Mouse (Mus musculus) fat pad, adult 2 months (tissue): ENCODE data around the gene Phyhipl.

Source experiments
- DNase-seq: peaks from one replicate; pipeline ENCODE4 v3.0.0-alpha.2; 2011; ENCODE audit warnings: low read depth, low spot score; ENCODE audit errors: extremely low read depth

The Phyhipl gene

DNA sequence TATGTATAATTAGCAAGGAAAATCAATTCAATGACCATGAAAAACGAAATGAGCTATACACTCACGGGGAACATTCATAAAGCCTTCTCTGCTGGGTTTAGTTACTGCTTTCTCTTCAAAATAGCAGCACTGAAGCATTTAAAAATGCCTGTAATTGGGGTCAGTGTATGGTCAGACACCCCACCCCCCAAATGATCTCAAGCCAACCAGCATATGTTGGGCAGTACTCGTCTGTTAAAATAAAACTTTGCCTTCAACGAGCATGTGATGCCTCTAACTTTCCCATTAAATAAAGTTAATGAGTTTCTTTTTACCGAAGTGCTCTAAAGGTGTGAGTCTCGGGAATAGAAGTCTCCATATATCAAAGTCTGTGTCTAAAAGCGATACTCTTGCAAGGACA lies at the start of gene Phyhipl:
Gene Phyhipl, minus strand, starts transcription at position 138 of the 400 bp plus-strand sequence.
- DNase-seq = no peak

DNA sequence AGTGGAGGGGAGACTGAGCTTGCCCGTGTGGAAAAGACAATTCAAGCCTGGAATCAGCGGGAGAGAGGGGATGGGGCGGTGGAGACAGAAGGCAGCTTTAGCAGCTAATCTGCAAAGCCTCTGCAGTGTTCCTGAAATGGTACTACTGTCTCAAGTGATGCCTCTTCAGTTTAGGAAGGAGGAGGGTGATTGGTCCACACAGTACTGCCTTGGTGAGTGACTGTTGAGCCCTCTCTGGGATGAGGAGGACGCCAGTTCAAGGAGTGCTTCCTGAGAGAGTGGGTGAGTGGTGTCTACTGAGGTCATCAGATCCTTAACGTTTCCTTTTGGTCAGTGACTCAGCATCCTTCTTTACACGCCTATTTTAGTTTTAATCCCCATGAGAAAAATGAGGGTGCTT lies 47.4 kb upstream of the Phyhipl start:
- DNase-seq = no peak

DNA sequence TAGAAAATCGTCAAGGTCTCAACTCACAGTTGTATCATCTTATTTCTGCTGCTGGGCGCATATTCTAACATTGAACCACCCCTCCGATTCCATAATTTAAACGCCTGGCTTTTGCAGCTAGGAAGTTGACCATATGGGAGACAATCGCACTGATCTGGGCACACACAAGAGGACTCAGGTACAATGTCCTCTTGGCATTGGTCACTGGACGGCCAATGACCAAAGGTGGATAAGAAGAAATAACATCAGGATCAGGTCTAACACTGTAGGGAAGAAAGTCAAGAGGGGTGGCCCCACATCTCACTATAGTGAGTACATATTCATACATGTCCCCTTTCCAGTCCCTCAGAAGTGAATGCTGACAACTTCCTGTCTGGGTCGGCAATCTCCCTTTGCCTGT lies 43.8 kb upstream of the Phyhipl start:
- DNase-seq = no peak

DNA sequence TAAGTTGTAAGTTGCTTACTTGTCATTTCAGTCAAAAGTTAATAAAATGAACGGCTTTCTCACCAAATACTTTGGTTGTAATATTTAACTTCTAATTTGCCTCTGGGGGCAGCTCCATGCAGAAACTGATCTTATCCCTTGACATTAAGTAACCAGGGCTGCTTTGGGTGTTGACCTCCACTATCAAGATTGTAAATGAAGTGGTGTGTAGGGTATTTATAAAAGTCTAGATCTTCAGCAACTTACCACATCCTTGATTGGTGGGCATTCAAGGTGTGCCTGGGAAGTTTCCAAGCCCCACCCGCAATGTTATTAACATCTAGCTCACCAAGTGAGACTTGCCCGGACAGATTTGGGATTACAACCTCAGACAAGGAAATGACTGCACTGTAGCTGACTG lies 42.2 kb upstream of the Phyhipl start:
- DNase-seq = no peak

DNA sequence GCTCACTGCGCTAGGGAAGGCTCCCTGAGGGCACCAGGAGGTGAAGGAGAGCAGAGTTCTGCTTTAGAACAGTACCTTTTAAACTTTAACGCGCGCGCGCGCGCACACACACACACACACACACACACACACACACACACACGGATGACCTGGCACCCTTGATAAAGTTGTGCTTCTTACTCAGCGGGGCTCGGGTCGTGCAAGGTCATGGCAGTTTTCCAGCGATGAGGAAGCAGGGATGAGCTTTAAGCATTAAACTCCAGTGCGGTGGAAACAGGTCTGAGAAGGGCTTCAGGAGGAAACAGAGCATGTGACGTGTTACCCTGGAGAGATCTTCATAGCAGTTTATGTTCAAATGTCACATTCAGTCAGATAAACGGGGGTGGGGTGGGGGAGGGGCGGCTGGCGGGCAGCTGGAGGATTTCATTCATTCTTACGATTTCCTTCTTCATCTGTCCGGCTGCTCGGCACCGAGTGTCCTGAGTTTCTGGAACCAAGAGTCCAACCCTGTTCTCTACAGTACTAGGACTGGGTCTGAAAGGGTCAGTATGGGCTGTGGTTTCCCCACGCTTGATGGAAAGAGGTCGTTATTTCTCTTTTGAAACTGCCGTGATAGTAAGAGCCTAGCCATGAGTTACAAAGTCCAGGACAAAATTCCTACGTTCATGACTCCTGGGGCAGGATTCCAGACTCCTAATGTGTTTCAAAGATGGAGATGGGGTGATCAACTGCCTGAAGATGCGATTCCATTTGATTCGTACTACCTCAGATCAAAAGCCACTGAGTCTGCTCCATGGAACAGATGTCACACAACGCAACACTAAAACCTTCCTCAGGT lies 41.2 kb upstream of the Phyhipl start:
- DNase-seq = no peak

DNA sequence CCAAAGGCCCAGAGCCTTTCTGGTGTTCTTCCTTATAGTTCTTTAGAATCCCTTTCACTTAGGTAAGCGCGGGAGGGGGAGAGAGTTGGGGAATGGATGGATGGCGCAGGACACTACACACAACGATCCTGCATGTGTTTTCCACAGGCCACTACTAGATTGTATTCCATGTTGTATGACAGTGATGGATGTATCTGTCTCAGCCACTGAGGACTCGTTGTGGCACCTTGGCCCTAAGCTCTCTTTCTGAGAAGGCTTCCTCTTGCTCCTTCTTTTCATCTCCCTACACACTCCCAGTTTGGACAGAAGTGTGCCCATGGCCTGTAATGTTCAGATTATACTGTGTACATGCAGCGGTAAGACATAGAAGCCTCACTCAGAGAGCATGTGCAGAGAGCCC lies 33.6 kb upstream of the Phyhipl start:
- no peak for DNase-seq

DNA sequence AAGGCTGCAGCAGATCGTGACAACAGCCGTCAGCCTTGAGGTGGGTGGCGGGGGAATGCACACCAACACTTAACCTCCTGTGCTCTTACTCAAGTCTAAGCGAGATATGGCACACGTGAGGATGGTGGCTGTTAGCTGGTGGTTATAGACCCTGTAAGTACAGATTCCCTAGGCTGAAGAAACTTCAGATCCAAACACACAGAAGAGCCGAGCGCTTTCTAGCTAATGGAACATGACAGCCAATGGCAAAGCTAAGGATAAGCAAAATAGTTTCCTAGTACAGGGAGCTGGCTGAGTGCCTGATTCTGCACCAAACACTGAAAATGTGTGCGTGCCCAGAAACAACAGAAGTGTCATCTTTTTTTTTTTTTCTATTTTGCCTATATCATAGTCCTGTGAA lies 33.1 kb upstream of the Phyhipl start:
- no peak for DNase-seq

DNA sequence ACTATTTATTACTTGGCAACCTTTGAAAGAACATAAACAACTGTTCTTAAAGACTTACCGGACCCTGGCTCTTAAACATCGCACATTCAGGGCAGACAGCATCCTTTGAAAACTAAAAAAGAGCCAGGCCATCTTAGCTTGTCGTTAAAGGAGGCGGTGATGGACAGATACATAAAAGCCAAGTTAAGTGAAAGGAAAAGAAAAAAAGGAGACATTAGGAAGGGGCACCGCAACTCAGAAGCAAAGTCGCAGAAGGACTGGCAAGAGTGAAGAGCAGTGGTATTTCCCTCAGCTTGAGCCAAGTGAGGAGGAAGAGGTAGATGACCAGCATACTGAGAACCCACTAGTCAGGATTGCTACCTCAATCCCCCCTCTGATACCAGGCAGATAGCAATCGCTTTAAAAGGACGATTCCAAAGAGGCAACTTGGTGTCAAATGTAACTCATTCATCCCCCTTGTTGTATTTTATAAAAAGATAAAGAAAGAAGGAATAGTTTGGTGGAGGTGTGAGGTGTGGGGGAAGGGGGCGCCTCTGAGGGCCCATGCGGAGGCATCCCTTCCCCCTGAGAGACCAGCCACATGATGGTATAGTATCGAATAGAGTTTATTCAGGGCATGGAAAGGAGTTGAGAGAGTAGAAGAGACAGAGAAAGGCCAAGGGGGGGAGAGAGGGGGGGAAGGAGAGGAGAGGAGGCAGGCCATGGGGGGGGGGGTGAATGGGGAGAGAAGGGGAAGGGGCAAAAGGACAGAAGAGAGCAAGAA lies 31.4 kb upstream of the Phyhipl start:
- no peak for DNase-seq

DNA sequence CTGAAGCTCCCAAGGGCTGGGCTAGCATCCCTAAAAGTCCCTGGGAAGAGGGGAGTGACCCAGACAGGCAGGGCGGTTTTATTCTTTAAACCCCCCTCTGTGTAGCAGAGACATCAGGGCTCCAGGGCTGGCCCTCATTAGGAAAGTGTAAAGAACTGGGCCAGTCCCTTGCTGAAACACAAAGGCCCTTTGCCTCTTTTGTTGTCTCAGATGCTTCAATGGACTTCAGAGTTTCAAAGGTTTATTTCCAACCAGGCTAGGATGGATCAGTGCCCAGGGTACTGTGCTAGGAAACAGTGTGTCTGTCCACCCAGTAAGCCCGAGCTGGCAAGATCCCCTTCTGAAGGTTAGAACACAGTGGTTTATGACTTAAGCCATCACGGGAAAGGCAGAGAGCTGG lies 30.7 kb upstream of the Phyhipl start:
- no peak for DNase-seq

DNA sequence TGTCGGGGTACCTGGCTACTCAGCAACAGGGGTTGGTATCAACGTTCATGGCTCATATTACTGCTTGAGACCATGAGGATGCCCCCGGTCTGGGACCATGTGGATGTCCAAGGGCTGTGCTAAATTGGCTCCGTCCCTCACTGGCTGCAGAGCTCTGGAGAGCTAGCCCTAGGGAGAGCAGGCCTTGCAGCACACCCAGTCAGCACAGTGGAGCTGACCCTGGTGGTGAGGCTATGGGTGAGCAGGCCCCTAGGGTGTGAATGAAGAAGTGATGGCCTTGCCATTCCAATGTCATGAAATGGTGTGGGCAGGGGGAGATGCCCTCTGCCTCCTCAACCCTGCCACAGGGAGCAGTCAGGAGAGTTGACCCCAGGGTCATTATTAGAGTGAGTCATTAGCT lies 27.7 kb upstream of the Phyhipl start:
- DNase-seq = no peak

DNA sequence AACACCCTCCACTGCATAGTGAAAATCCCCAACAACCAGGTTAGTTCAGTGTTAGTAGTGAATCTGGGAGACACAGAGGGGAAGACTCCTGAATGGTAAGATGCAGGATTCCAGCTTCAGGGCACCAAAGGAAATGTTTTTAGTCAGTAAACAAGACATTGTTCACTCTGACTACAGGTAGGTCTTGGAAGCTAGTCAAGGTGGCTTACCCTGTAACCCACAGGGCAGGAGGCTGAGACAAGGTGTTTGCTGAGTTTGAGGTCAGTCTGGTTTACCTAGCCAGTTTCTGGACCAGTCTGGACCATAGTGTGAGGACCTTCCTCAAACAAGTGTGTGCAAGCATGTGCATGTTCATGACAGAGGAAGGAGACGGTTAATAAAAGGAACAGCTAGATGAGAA lies 22.2 kb upstream of the Phyhipl start:
- no peak for DNase-seq

DNA sequence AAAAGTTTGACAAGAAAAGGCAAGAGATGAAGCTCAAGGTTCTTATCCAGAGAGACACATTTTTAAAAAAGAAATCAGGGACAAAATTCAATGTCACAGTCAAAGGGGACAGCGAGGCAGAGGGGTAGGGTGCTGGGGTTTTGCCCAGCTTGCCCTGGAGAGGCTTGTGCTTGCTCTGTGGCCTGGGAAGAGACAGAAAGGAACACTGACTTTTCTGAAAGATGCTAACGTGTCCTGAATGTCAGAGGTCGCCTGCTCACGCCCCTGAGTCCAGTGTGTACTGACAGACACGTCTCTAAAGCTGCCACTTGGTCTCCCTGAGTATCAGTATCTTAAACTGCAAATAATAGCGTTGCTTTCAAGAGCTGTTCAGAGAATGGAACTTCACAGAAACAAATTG lies 507 bp upstream of the Phyhipl start:
- DNase-seq = no peak

DNA sequence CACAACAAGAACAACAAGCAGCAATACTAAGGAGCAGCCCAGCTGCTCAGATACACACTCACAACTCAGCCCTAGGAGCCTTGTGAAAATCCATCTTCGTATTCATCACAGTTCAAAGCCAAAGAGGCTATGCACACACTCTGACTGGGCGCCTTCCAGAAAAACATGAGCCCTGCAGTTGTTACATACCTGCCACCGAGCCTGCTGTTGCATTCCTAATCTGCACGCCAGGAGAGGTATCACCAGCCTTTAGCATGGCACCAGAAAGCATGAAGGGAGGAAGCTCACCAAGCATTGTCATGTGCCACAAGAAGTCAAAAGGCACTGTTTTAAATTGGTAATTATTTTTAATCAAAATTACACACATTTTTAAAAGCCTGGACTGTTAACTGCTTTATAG lies 1.1 kb downstream of the Phyhipl start:
- no peak for DNase-seq

DNA sequence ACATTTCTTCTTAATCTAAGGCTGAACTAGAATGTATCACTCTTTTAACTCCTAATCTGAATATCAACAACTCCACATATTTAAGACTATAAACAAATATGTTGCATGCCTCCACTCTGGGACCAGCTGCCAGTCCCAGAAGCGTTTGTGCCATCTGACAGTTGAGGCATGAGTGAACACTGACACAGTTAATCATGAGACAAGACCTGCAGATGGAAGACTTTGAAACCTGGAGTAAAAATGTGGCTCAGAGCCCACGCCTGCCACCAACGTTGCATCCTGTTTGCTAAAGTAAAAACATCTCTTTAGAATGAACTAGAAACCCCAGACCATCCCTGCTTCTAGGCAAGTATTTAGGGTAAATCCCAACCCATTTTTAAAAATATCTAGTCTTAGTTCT lies 1.6 kb downstream of the Phyhipl start:
- DNase-seq = no peak

DNA sequence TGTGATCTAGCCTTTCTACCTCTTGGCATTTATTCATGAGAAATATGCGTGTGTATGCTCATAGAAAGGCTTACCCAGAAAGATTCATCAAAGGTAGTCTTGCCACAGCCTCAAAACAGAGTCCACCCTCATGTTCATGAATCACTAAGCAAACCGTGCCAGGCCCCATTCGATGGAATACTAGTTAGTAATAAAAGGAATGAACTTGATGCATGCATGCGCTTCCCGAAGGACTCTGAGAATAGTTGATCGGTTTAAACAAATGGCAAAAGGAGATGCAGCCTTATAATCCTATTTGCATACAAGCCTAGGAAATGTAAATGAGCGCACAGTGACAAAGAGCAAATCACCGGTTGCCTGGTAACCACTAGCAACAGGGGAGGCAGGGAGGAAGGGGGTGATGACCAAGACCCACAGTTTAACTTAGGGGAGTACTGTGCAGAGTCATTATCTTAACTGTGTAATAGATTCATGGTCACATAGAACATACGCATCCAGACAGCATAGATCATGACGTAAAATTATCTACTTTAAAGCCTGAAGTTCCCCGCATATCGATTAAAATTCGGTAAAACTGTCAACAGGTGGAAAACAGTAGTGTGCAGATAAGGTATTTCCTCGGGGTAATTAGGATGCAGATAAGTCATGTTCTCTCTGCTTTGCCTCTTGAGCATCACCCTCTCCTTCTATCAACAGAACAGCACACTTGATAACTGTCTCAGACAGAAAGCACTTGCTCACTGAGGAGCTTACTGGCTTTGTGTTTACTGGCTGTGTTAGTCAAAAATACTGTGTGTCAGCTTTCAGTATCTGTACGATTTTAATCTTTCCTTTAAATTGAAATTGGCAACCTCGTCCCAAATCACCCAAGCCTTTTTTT lies 3.8 kb downstream of the Phyhipl start:
- no peak for DNase-seq

DNA sequence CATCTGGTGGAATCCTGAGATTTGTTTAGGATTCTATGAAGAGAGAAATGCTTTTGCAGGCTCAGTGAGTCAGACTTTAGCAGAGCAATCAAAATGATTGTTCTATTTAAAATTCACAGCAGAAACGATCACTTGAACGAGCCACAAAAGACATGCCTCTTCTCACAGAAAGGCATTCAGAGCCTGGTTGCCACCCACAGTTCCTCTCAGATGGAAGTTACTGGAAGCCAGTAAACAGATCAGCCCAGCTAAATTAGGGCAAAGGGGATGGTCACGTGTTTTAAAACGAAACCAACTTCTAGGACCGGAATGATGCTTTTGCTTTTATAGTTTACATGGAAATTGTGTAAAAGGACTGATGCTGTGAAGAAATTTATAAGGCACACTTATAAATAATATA lies 6.9 kb downstream of the Phyhipl start:
- no peak for DNase-seq

DNA sequence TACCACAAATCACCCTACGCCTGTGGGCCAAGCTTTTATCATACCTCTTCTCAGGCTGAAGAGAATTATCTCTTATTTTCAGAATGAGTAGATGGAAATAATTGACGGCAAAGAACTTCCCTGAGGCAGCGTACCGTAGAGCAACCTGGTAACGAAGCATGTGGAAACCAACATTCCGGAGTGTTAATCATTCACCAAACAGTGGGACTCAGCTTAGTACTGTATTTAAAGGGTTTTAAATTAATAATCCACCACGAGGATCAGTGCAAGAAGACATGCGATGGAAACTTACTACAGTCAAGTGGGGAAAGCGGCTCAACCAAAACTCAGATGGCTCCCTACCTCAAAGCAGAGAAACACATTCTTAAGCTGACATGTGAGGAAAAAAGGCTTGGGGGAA lies 12.6 kb downstream of the Phyhipl start:
- DNase-seq = no peak

DNA sequence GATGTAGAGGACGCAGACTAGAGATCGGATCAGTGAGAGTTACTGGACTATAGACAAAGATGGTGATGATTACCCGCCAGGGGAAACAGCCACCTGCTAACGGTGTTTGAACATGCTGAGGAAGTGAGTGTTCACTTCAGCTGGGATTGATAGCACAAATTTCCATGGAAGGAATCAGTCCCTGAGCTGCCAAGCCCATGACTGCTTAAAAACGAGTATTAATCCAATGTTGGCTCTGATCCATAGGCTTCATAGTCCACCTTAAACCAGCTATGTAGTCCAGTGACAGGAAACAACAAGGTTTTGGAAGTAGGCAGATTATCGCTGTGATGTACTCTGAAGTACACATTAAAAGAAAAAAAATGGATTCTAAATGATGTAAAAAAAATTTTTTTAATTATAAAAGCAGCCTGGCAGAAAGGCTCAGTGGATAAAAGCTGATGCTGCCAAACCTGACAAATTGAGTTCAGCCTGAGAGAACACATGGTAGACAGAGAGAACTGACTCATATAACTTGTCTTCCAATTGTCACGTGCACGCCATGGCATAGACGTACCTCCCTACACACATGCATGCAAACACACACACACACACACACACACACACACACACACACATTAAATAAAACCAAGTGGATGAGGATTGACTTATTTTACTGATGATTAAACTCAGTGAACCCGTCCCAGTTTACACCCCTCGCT lies 14.7 kb downstream of the Phyhipl start:
- no peak for DNase-seq

DNA sequence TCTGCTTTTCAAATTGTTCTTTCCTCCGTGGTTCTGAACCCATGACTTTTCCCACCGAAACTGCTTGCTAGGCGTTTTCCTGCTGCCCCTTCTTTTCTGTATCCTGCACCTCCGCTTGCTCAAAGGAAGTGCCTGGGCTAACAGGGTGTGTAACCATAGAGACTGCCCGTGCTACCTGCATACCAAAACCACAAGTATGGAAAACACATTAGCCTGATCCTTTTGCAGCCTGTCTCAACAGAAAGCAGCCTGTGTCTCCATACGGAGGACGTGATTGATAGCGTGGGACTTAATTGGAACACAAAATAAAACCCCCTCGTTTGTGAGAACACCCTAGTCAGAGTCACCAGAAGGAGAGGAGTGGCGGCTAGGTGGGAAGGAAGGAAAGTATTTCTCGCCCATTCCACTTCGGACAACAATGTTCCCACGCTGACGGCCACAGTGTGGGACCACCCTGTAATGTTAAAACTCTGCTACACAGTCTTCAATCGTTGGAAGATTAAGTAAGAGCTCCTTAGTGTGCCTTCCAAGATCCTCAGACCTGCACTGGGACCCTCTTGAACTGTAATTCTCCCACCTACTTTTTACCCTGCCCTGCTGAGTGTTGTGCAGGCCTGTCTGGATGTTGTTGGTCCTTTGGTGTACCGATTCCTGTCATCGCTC lies 15.6 kb downstream of the Phyhipl start:
- DNase-seq = no peak

DNA sequence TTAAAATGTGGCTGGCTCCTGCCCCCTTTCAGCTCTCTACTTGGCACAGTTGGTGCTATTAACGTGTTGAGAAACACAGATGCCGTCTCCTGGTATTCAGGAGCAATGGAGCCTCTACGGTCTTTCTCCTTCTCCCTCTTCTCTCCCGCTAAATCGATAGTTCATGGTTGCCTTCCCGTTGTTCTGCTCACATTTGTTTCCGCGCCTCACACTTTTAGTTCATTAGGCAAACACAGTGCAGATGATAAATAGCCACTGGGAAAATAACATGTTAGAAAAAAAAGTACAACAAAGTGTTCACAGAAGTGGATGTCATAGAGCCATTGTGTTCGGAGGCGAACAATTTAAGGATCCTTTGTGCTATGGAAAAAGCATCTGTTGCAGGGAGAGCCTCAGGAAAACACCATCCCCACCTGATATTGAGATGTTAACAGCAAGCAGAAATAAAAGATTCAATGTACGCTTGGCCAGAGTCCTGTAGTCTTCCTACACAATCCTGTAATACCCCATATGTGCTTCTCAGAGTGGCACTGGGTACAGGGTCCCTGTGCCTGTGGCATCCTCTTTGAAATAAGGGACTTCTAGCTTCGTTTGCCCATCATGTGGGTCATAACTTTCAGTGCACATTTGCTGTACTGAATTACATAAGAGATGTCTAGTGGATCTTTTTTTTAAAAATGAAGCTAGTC lies 18.0 kb downstream of the Phyhipl start:
- no peak for DNase-seq
